In the genomic region with DNA sequence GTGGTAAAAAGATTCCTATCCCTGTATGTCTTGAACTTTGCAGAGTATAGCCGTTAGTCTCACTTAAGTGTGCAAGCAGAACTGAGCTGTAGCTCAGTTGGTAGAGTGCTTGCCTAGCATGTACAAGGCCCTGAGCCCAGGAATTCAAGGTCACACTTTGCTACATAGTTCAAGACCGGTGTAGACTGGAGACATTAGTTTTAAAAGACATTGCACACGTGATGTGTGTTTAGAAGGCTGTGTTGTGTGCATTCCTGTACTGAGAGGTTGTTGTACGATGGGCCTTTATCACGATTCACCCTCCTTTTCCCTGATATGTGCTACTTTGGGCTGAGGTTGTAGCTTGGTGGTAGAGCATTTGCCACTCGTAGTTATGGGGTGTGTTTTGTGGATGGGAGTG, we compare ENCODE assay signal across 15 mouse cellular contexts.
"Had no signal": no experiment of that assay in that cellular context is flagged by ENCODE, and none has a peak within 500 bp of the region (broad histone marks: within the 10 kb centered on the region; RNA-seq: fewer than 3 reads in every experiment).

No protein-coding gene starts in this region.

- H3K4me2 ChIP-seq: neural tube, embryonic 13.5 days; stomach, embryonic 15.5 days had no signal

- DNase-seq: retina, postnatal 1 day; right cerebral cortex, adult 18-20 months; right cerebral cortex, postnatal 14 days; right cerebral cortex, postnatal 25 days; right cerebral cortex, postnatal 4 days; spleen, adult 18-20 months; thymus, adult 18-20 months; thymus, adult 2 months; thymus, postnatal 14 days; thymus, postnatal 25 days; thymus, postnatal 36 days; thymus, postnatal 4 days had no signal

- H3K27ac ChIP-seq: neural tube, embryonic 13.5 days; stomach, embryonic 15.5 days; stomach, postnatal 0 days had no signal

- H3K9me3 ChIP-seq: neural tube, embryonic 13.5 days; stomach, embryonic 15.5 days had no signal

- H3K27me3 ChIP-seq: stomach, embryonic 15.5 days had no signal

- H3K9ac ChIP-seq: neural tube, embryonic 13.5 days; stomach, embryonic 15.5 days had no signal

- H3K4me3 ChIP-seq: neural tube, embryonic 13.5 days; stomach, embryonic 15.5 days had no signal

- H3K36me3 ChIP-seq: neural tube, embryonic 13.5 days; stomach, embryonic 15.5 days had no signal
